Mouse (Mus musculus) ES-Bruce4 (cell line): ENCODE measurements around the gene Col7a1.

ENCODE experiments used
- CTCF ChIP-seq: IDR thresholded peaks from one replicate; pipeline ENCODE4 v1.8.1; 2011; ENCODE audit warnings: low read depth, low read length
- POLR2A ChIP-seq: IDR thresholded peaks from one replicate; pipeline ENCODE4 v1.8.1; 2011; ENCODE audit warnings: low read length; ENCODE audit not compliant: insufficient read depth

- TF ChIP-seq POLR2A, result no peak
- TF ChIP-seq CTCF, result no peak
Measured at GRCm38 (mm10) chr9:108928424-108928823, 25.0 kb upstream of the Col7a1 start.
